Comparison of ENCODE assay signal across 9 mouse cellular contexts in the genomic region with DNA sequence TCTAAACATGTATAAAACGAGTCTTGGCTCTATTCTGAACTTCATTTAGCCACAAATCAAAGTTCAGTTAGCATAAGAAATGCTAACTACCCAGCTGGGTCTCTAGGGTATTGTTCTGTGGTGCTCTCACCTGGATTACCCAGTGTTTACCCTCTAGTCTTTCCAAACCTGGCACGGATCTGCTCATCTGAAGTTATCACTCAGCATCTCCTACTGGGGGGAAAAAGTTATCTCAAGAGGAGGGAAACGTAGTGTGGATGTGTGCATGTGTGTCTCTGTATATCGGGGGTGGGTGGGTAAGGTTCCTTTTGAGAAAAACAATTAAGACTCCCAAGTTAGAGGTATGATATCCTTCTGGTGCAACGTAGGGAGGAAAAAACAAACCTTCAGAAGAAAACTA. TPM values are rescaled to one million over a fixed set of nuclear protein-coding genes. Genes with fewer than 3 reads are reported as not detected.
A peak's percentile ranks its signal among the peaks of the same experiment; 100 is the strongest.
DNase-seq lines count a peak whose midpoint lies in the region; ATAC-seq lines count a peak whose summit lies in the region.
"Had no signal": no experiment of that assay in that cellular context is flagged by ENCODE, and none has a peak within 500 bp of the region (broad histone marks: within the 10 kb centered on the region; RNA-seq: fewer than 3 reads in every experiment).

No protein-coding gene starts in this region.

- peaks cover 6% of the 10 kb centered on the region for H3K4me1 ChIP-seq in neural tube, embryonic 11.5 days (ENCODE audit: control insufficient read depth, insufficient read depth, low read length)
- peaks cover 65% of the 10 kb centered on the region for H3K4me1 ChIP-seq in liver, embryonic 13.5 days (replicated peaks)

- peak; percentile 24 for DNase-seq in embryo, embryonic 10.5 days (ENCODE audit: low spot score)
- no peak for DNase-seq in embryo, embryonic 11 days
- no peak for DNase-seq in neural tube, embryonic 11.5 days (ENCODE audit: low spot score)
- DNase-seq in neural tube, embryonic 10.5 days (ENCODE audit: extremely low spot score, low spot score), result no peak
- no peak for DNase-seq in liver, embryonic 13.5 days
- no peak for DNase-seq in adrenal gland, postnatal 36 days
- DNase-seq in adrenal gland, postnatal 4 days (ENCODE audit: low spot score in 2 of 2), result no peak
- no peak for DNase-seq in retina, postnatal 1 day
- DNase-seq: spleen, adult 18-20 months had no signal

- peak overlapping the region; percentile 83 for H3K4me2 ChIP-seq in neural tube, embryonic 11.5 days (ENCODE audit: low read depth)
- H3K4me2 ChIP-seq in liver, embryonic 13.5 days, result peak overlapping the region; percentile 99

- no peak for ATAC-seq in neural tube, embryonic 11.5 days (ENCODE audit: insufficient read depth, low FRiP score, low TSS enrichment)
- no peak for ATAC-seq in liver, embryonic 13.5 days (ENCODE audit: low read depth)

- 41% methylated on average over 5 of the region's 5 CpGs for WGBS in neural tube, embryonic 11.5 days
- WGBS in liver, embryonic 13.5 days (ENCODE audit: insufficient replicate concordance), result 29% methylated on average over 5 of the region's 5 CpGs

- no peak overlapping the region for H3K27ac ChIP-seq in neural tube, embryonic 11.5 days (ENCODE audit: low read depth, low read length)
- H3K27ac ChIP-seq in liver, embryonic 13.5 days, result peak overlapping the region; percentile 94

- H3K9me3 ChIP-seq in neural tube, embryonic 11.5 days (ENCODE audit: control insufficient read depth, low read length), result no peaks in the 10 kb centered on the region
- H3K9me3 ChIP-seq in liver, embryonic 13.5 days (replicated peaks), result no peaks in the 10 kb centered on the region

- no peaks in the 10 kb centered on the region for H3K27me3 ChIP-seq in neural tube, embryonic 11.5 days (ENCODE audit: control insufficient read depth, insufficient read depth, low read length)
- no peaks in the 10 kb centered on the region for H3K27me3 ChIP-seq in liver, embryonic 13.5 days

- peaks cover 2% of the 10 kb centered on the region; the same call in 1 of the 2 replicates for H3K36me3 ChIP-seq in neural tube, embryonic 11.5 days (ENCODE audit: control insufficient read depth, insufficient read depth, low read length)
- peaks cover 17% of the 10 kb centered on the region for H3K36me3 ChIP-seq in liver, embryonic 13.5 days

- peak overlapping the region; percentile 53 for H3K4me3 ChIP-seq in neural tube, embryonic 11.5 days (ENCODE audit: low read depth, low read length)
- H3K4me3 ChIP-seq in liver, embryonic 13.5 days (replicated peaks), result peak overlapping the region; percentile 89

- 0 out of 2 replicates have a peak overlapping the region, but pooled peaks have one; percentile 12 for H3K9ac ChIP-seq in neural tube, embryonic 11.5 days (ENCODE audit: low read length)
- peak overlapping the region; percentile 96 for H3K9ac ChIP-seq in liver, embryonic 13.5 days

RNA-seq across cellular contexts. Expression of gene Agpat4, which starts 1.8 kb away (rescaled TPM):
- polyA plus RNA-seq in neural tube, embryonic 11.5 days (2014; fragmentation: Nextera tagmentation; extraction: Ambion mirVana), result 24.3 and 26.0 TPM in 2 replicates
- 27.3 and 28.7 TPM in 2 replicates for polyA plus RNA-seq in liver, embryonic 13.5 days (2015; fragmentation: Nextera tagmentation; extraction: Ambion mirVana)
- 10 to 100 TPM; 40.7 to 66.7 TPM for total RNA-seq in adrenal gland, postnatal 36 days (2021)
- 10 to 100 TPM; 26.0 to 26.4 TPM for total RNA-seq in adrenal gland, postnatal 4 days (2021)
